Mouse (Mus musculus): ENCODE measurements around the gene Plch1. TPM values are rescaled to one million over a fixed set of nuclear protein-coding genes. Genes with fewer than 3 reads are reported as not detected.

The Plch1 gene
- 0.14 and 0.19 TPM in 2 replicates for polyA plus RNA-seq (2016; fragmentation: Nextera tagmentation; extraction: Ambion mirVana)

GRCm38 (mm10) chr3:63899309-63899695, at the start of gene Plch1:
Plch1 (minus strand) TSS chr3:63899472.
- Histone ChIP-seq H3K4me2 (peak within 1 kb of the TSS; percentile 79), H3K36me3 (no peaks in the 10 kb centered on the region), H3K9ac (peak within 1 kb of the TSS; percentile 41; the same call in 1 of the 2 replicates), H3K27ac (no peak within 1 kb of the TSS), H3K9me3 (replicated peaks) (no peaks in the 10 kb centered on the region), H3K27me3 (replicated peaks) (peaks cover 36% of the 10 kb centered on the region), H3K4me3 (peak within 1 kb of the TSS; percentile 56), H3K4me1 (peaks cover 3% of the 10 kb centered on the region; the same call in 1 of the 2 replicates)
- under 1% methylated on average over 12 of the region's 12 CpGs for WGBS (ENCODE audit: insufficient replicate concordance)
- ATAC-seq = peak; percentile 51; the same call in 1 of the 2 replicates

DNA sequence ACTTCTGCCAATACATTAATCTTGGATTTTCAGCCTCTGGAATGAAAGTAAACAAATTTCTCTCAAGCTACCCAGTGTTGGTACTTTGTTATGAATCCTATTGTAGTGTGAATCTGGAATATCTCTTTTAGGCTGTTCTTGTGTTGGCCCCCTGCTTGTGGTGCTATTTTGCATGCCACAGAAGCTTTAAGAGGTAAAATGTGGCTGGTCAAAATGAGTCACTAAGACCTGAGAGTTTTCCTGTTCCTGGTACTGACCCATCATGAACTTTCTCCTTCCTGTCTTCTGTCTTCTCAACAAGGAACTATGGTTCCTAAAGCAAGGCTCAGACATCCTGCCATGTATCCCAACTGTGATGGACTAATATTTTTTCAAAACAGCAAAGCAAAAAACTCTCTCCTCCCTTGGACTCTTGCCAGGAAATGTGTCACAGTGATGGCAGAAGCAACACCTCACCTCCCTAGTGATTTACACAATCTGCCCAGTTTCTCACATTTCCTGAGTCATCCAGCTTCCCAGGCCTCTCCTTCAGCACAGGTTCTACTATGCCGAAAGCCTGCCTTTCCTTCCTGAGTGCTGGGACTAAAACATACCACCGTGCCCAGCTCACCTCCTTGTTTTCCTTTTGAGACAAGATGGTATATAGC, 42.1 kb upstream of the Plch1 start:
- H3K36me3 ChIP-seq = peaks cover 17% of the 10 kb centered on the region
- no peaks in the 10 kb centered on the region for H3K27me3 ChIP-seq (replicated peaks)
- H3K4me1 ChIP-seq = no peaks in the 10 kb centered on the region
- WGBS (ENCODE audit: insufficient replicate concordance) = 72% methylated on average over 2 of the region's 2 CpGs
- ATAC-seq = no peak
- H3K4me2 ChIP-seq = no peak overlapping the region
- H3K27ac ChIP-seq = no peak overlapping the region
- H3K9ac ChIP-seq = no peak overlapping the region
- H3K4me3 ChIP-seq = no peak overlapping the region
- H3K9me3 ChIP-seq (replicated peaks) = no peaks in the 10 kb centered on the region

- Histone ChIP-seq H3K4me1 (no peaks in the 10 kb centered on the region), H3K9me3 (replicated peaks) (no peaks in the 10 kb centered on the region), H3K36me3 (peaks cover 6% of the 10 kb centered on the region), H3K9ac (no peak overlapping the region), H3K4me2 (no peak overlapping the region), H3K4me3 (no peak overlapping the region), H3K27me3 (replicated peaks) (no peaks in the 10 kb centered on the region), H3K27ac (no peak overlapping the region)
- 76% methylated on average over 2 of the region's 2 CpGs for whole genome bisulfite sequencing (ENCODE audit: insufficient replicate concordance)
- ATAC-seq = no peak
Measured at GRCm38 (mm10) chr3:63938928-63939327, 39.7 kb upstream of the Plch1 start.

- Histone ChIP-seq H3K4me1 (peaks cover 3% of the 10 kb centered on the region), H3K9ac (peak within 1 kb of the TSS; percentile 79), H3K4me3 (peak within 1 kb of the TSS; percentile 70), H3K9me3 (replicated peaks) (no peaks in the 10 kb centered on the region), H3K36me3 (no peaks in the 10 kb centered on the region), H3K4me2 (peak within 1 kb of the TSS; percentile 82), H3K27ac (peak within 1 kb of the TSS; percentile 69; the same call in 1 of the 2 replicates), H3K27me3 (replicated peaks) (no peaks in the 10 kb centered on the region)
- WGBS (ENCODE audit: insufficient replicate concordance) = 5% methylated on average over 48 of the region's 48 CpGs
- peak; percentile 93 for ATAC-seq
Measured at GRCm38 (mm10) chr3:63928878-63929859, 29.9 kb upstream of the Plch1 start, which contains the start of gene E130311K13Rik. E130311K13Rik (minus strand) TSS chr3:63929472.

GRCm38 (mm10) chr3:63919634-63920033, 20.4 kb upstream of the Plch1 start:
- no peak for ATAC-seq
- H3K27me3 ChIP-seq (replicated peaks) = no peaks in the 10 kb centered on the region
- H3K27ac ChIP-seq = no peak overlapping the region
- no peak overlapping the region for H3K4me2 ChIP-seq
- no peaks in the 10 kb centered on the region for H3K9me3 ChIP-seq (replicated peaks)
- H3K4me3 ChIP-seq = no peak overlapping the region
- no peak overlapping the region for H3K9ac ChIP-seq
- peaks cover 3% of the 10 kb centered on the region for H3K36me3 ChIP-seq
- WGBS (ENCODE audit: insufficient replicate concordance) = 53% methylated on average over 3 of the region's 3 CpGs
- H3K4me1 ChIP-seq = no peaks in the 10 kb centered on the region

DNA sequence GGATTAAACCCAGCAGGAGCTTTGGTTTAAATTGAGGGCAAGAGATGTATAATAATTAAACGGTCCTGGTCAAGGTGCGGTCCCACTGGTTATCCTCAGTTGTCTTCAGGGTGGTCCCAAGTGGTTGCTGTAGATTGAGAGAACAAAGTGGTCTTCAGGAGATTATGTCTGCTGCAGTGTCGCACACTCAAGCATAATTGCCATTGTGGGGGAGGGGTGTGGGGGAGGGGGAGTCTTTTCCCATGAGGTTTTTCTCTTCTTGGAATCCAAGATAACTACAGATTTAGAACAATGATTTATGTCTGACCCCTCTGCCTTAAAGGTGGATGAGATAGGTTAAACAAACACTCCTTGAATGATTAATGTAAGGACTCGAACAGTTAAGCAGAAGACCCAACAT, 11.0 kb upstream of the Plch1 start:
- Histone ChIP-seq H3K4me3 (no peak overlapping the region), H3K9me3 (replicated peaks) (no peaks in the 10 kb centered on the region), H3K4me1 (0 out of 2 replicates have a peak, but pooled peaks cover under 1% of the 10 kb centered on the region), H3K27ac (no peak overlapping the region), H3K27me3 (replicated peaks) (peaks cover 9% of the 10 kb centered on the region), H3K36me3 (no peaks in the 10 kb centered on the region), H3K4me2 (no peak overlapping the region), H3K9ac (no peak overlapping the region)
- 67% methylated on average over 4 of the region's 4 CpGs for WGBS (ENCODE audit: insufficient replicate concordance)
- ATAC-seq = no peak

DNA sequence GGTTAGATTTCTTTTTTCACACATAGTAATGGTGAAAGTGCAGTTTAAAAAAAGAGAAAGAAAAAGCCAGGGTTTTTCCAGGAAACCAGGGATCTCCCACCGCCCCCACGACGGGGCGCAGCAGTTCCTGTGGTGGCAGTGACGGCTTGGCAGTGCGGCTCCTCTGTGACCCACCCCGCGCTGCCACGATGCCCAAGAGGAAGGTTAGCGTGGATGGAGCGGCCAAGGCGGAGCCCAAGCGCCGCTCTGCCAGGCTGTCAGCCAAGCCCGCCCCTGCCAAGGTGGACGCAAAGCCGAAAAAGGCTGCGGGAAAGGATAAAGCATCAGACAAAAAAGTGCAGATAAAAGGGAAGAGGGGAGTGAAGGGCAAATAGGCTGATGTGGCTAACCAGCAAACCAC, 6.0 kb upstream of the Plch1 start:
- no peaks in the 10 kb centered on the region for H3K36me3 ChIP-seq
- H3K4me3 ChIP-seq = peak overlapping the region; percentile 29
- H3K9me3 ChIP-seq (replicated peaks) = no peaks in the 10 kb centered on the region
- no peak overlapping the region for H3K27ac ChIP-seq
- no peak overlapping the region for H3K9ac ChIP-seq
- peak overlapping the region; percentile 51 for H3K4me2 ChIP-seq
- H3K4me1 ChIP-seq = 0 out of 2 replicates have a peak, but pooled peaks cover 2% of the 10 kb centered on the region
- peaks cover 27% of the 10 kb centered on the region for H3K27me3 ChIP-seq (replicated peaks)
- WGBS (ENCODE audit: insufficient replicate concordance) = 5% methylated on average over 18 of the region's 18 CpGs
- ATAC-seq = no peak

DNA sequence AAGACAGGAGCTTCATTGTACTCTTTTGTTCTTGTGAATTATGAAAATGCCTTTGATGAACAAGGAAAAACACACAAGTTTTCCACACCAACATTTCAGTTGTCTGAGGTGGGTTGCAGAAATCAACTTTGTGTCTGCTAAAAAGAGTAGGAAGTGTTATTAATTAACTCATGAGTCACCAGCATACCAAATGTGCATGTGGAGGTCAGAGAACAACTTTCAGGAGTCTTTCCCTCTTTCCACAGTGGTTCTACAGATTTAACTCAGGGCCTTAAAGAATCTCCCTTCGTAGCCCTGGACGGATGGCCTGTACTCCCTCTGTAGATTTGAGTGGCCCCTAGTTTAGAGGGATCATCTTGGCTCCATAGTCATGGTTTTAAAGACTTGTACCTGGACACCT, 4.9 kb upstream of the Plch1 start:
- ATAC-seq = no peak
- no peak overlapping the region for H3K27ac ChIP-seq
- 68% methylated on average over 2 of the region's 2 CpGs for WGBS (ENCODE audit: insufficient replicate concordance)

GRCm38 (mm10) chr3:63900021-63900571, 824 bp upstream of the Plch1 start:
- no peaks in the 10 kb centered on the region for H3K36me3 ChIP-seq
- no peak overlapping the region for H3K27ac ChIP-seq

More for the DNA sequence above, 4.9 kb upstream of the Plch1 start:
- no peak overlapping the region for H3K9ac ChIP-seq
- H3K4me3 ChIP-seq = no peak overlapping the region
- no peaks in the 10 kb centered on the region for H3K9me3 ChIP-seq (replicated peaks)
- peaks cover 38% of the 10 kb centered on the region for H3K27me3 ChIP-seq (replicated peaks)
- H3K4me2 ChIP-seq = no peak overlapping the region
- peaks cover 5% of the 10 kb centered on the region; the same call in 1 of the 2 replicates for H3K4me1 ChIP-seq
- H3K36me3 ChIP-seq = no peaks in the 10 kb centered on the region

GRCm38 (mm10) chr3:63898581-63899308, 527 bp downstream of the Plch1 start:
- Histone ChIP-seq H3K4me3 (peak overlapping the region; percentile 56), H3K27me3 (replicated peaks) (peaks cover 37% of the 10 kb centered on the region), H3K27ac (no peak overlapping the region), H3K9me3 (replicated peaks) (no peaks in the 10 kb centered on the region), H3K9ac (peak overlapping the region; percentile 41; the same call in 1 of the 2 replicates), H3K4me2 (peak overlapping the region; percentile 79), H3K4me1 (peaks cover 3% of the 10 kb centered on the region; the same call in 1 of the 2 replicates), H3K36me3 (no peaks in the 10 kb centered on the region)
- under 1% methylated on average over 41 of the region's 41 CpGs for WGBS (ENCODE audit: insufficient replicate concordance)
- peak; percentile 51; the same call in 1 of the 2 replicates for ATAC-seq

More at GRCm38 (mm10) chr3:63900021-63900571, 824 bp upstream of the Plch1 start:
- H3K4me1 ChIP-seq = peaks cover 3% of the 10 kb centered on the region; the same call in 1 of the 2 replicates
- no peak for ATAC-seq
- peak overlapping the region; percentile 56 for H3K4me3 ChIP-seq
- H3K4me2 ChIP-seq = peak overlapping the region; percentile 79
- WGBS (ENCODE audit: insufficient replicate concordance) = 10% methylated on average over 12 of the region's 12 CpGs
- no peak overlapping the region for H3K9ac ChIP-seq
- peaks cover 41% of the 10 kb centered on the region for H3K27me3 ChIP-seq (replicated peaks)
- no peaks in the 10 kb centered on the region for H3K9me3 ChIP-seq (replicated peaks)

GRCm38 (mm10) chr3:63897177-63897576, 2.1 kb downstream of the Plch1 start:
- no peak for ATAC-seq
- Histone ChIP-seq H3K4me3 (no peak overlapping the region), H3K4me1 (peaks cover 3% of the 10 kb centered on the region; the same call in 1 of the 2 replicates), H3K36me3 (no peaks in the 10 kb centered on the region), H3K9me3 (replicated peaks) (no peaks in the 10 kb centered on the region), H3K4me2 (no peak overlapping the region), H3K27ac (no peak overlapping the region), H3K27me3 (replicated peaks) (peaks cover 37% of the 10 kb centered on the region), H3K9ac (no peak overlapping the region)
- 31% methylated on average over 1 of the region's 1 CpGs for WGBS (ENCODE audit: insufficient replicate concordance)

Measured in liver, embryonic 12.5 days (tissue).